Mouse (Mus musculus) hindbrain, embryonic 15.5 days (tissue): Measurements from ENCODE around the gene Ddx19a. TPM values are rescaled to one million over a fixed set of nuclear protein-coding genes. Genes with fewer than 3 reads are reported as not detected.

ENCODE experiments used
- ATAC-seq: fragments of 200-750 bp; cut with Nextera tagmentation; 2 replicates; pipeline ENCODE4 v1.8.0; 2017; ENCODE audit warnings: low read depth, moderate number of reproducible peaks, moderate TSS enrichment; ENCODE audit not compliant: low FRiP score
- H3K27ac ChIP-seq: fragments of 300-500 bp; sonication (generic); replicated peaks from 2 replicates; pipeline ENCODE4 v1.5.1; 2015; ENCODE audit warnings: mild to moderate bottlenecking, inconsistent platforms
- H3K27me3 ChIP-seq: fragments of 300-500 bp; sonication (generic); 2 replicates; pipeline ENCODE4 v1.6.1; 2015; ENCODE audit warnings: control low read depth, inconsistent platforms
- H3K36me3 ChIP-seq: fragments of 300-500 bp; sonication (generic); 2 replicates; pipeline ENCODE4 v1.6.1; 2015; ENCODE audit warnings: control low read depth, inconsistent platforms
- H3K4me1 ChIP-seq: fragments of 300-500 bp; sonication (generic); replicated peaks from 2 replicates; pipeline ENCODE4 v1.6.1; 2015; ENCODE audit warnings: control low read depth, inconsistent platforms
- H3K4me2 ChIP-seq: fragments of 300-500 bp; sonication (generic); 2 replicates; pipeline ENCODE4 v1.6.1; 2015; ENCODE audit warnings: moderate library complexity, mild to moderate bottlenecking, inconsistent platforms
- H3K4me3 ChIP-seq: fragments of 300-500 bp; sonication (generic); 2 replicates; pipeline ENCODE4 v1.5.1; 2015; ENCODE audit warnings: mild to moderate bottlenecking, inconsistent platforms
- H3K9ac ChIP-seq: fragments of 300-500 bp; sonication (generic); 2 replicates; pipeline ENCODE4 v1.6.1; 2015; ENCODE audit warnings: inconsistent platforms
- H3K9me3 ChIP-seq: fragments of 300-500 bp; sonication (generic); 2 replicates; pipeline ENCODE4 v1.6.1; 2016; ENCODE audit warnings: control low read depth, inconsistent platforms
- WGBS: fragments of 180-500 bp; shearing (Covaris S2); methylation state at CpG from one replicate; pipeline ENCODE4 v1.1.7; 2015; 5-methylcytosine and 5-hydroxymethylcytosine counted together
- microRNA-seq: library from miRNA; unstranded; fragments of <30 nt; microRNA quantifications from one replicate; pipeline ENCODE4, GENCODE M21; 2016
- polyA plus RNA-seq: library from polyadenylated mRNA; unstranded; fragments of >200 nt; fragmentation: Nextera tagmentation; extraction: Ambion mirVana; gene quantifications from 2 replicates; pipeline ENCODE4 v1.2.1, GENCODE M21; 2015

Ddx19a gene
- polyA plus RNA-seq, 1 experiment from 2014 or later, result 12.4 TPM

- Histone ChIP-seq H3K4me1 (peaks cover 9% of the 10 kb centered on the region), H3K9ac (no peak overlapping the region), H3K4me2 (no peak overlapping the region), H3K36me3 (no peaks in the 10 kb centered on the region), H3K27me3 (no peaks in the 10 kb centered on the region), H3K4me3 (no peak overlapping the region), H3K9me3 (no peaks in the 10 kb centered on the region), H3K27ac (no peak overlapping the region)
- 55% methylated on average over 5 of the region's 5 CpGs for WGBS
- ATAC-seq, result no peak
Measured at GRCm38 (mm10) chr8:110926690-110927089, 70.9 kb downstream of the Ddx19a start.

GRCm38 (mm10) chr8:110925691-110926140 lies 71.9 kb downstream of the Ddx19a start:
- Histone ChIP-seq H3K4me2 (no peak overlapping the region), H3K9ac (no peak overlapping the region), H3K4me3 (no peak overlapping the region), H3K27me3 (no peaks in the 10 kb centered on the region), H3K9me3 (no peaks in the 10 kb centered on the region), H3K4me1 (peaks cover 19% of the 10 kb centered on the region), H3K36me3 (no peaks in the 10 kb centered on the region), H3K27ac (no peak overlapping the region)
- 81% methylated on average over 8 of the region's 8 CpGs for WGBS
- no peak for ATAC-seq

Small RNAs within 50 kb of the gene (microRNA-seq; reads per million reads assigned to microRNA genes)
- gene Gm24103 (not detected), gene Mir3473d (not detected)

Other genes starting within 250 kb of the Ddx19a start
- 5.8 and 7.8 TPM in 2 replicates for gene Il34, start 191.9 kb downstream of the Ddx19a start, polyA plus RNA-seq
- 70.7 and 75.4 TPM in 2 replicates for gene Cog4, start 151.2 kb downstream of the Ddx19a start, polyA plus RNA-seq
- gene Sf3b3, start 151.0 kb downstream of the Ddx19a start, polyA plus RNA-seq, result 90.7 and 94.2 TPM in 2 replicates
- gene Fuk, start 95.3 kb downstream of the Ddx19a start, polyA plus RNA-seq, result 7.1 and 8.6 TPM in 2 replicates
- 26.8 and 30.3 TPM in 2 replicates for gene St3gal2, start 77.9 kb downstream of the Ddx19a start, polyA plus RNA-seq
- gene Ddx19b, start 34.0 kb upstream of the Ddx19a start, polyA plus RNA-seq, result 6.2 and 7.5 TPM in 2 replicates
- 86.5 and 88.3 TPM in 2 replicates for gene Aars, start 35.3 kb upstream of the Ddx19a start, polyA plus RNA-seq
- gene Exosc6, start 58.5 kb upstream of the Ddx19a start, polyA plus RNA-seq, result not detected in 2 replicates
- gene Clec18a, start 94.6 kb upstream of the Ddx19a start, polyA plus RNA-seq, result 0.52 and 0.92 TPM in 2 replicates
- 10.2 and 11.0 TPM in 2 replicates for gene Pdpr, start 96.8 kb upstream of the Ddx19a start, polyA plus RNA-seq